Mouse (Mus musculus) c-Kit-negative CD71-positive TER-119-positive erythroid progenitor cells, embryonic 14.5 days (primary cell): ENCODE data around the gene Phpt1.
A peak's percentile ranks its signal among the peaks of the same experiment; 100 is the strongest.

ENCODE experiments used
- DNase-seq: peaks from one replicate; pipeline ENCODE4 v3.0.0-alpha.2; 2013; ENCODE audit warnings: low read depth, low spot score

Phpt1 gene

GRCm38 (mm10) chr2:25582466-25583119, 7.6 kb upstream of the Phpt1 start:
- DNase-seq: no peak

DNA sequence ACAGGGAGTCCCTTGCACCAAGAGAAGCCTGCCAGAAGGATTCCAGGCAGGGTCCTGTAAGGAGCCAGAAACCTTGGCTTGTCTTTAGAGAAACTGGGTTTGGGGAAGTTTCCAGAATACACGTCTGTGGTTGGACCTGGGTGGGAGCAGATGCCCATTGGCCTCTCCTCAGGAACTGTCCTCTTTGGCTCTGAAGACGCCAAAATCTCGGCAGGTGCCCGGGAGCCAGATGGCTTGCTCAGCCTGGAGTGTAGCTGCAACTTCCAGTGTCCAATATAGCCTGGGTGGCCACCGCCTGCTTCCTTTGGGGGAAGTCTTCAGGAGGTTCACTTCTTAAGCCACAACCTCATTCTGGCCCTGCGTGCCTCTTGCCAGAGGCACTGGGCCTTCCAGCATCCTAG, 6.9 kb upstream of the Phpt1 start:
- no peak for DNase-seq

DNA sequence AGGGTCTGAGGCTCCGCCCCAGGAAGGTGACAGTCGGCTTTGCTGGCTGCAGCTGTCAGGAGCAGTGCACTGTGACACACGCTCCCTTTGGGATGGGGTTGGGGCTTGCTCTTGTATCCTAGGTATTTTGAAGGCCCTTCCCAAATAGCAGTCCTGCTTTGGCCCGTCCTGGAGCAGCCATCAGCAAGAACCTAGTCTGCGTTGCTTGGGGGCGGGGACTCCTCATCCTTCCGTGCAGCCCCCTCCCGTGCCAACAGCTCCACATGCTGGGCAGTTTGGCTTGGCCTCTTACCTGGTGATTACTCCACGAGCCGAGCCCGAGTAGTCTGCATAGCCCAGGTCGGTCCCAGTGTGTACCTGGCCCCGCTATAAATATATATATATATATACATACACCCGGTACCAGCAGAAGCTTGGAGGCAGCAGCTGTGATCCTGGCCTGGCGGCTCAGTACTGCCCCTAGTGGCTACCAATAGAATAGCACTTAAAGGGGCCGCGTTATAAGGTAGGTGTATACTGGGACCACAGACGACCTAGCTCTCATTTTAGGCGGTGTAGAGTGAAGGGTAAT, 6.4 kb upstream of the Phpt1 start, which contains the start of gene Ajm1:
Gene Ajm1 (minus strand): TSS at position 464 of the 571 bp plus-strand sequence.
- peak; percentile 53 for DNase-seq

DNA sequence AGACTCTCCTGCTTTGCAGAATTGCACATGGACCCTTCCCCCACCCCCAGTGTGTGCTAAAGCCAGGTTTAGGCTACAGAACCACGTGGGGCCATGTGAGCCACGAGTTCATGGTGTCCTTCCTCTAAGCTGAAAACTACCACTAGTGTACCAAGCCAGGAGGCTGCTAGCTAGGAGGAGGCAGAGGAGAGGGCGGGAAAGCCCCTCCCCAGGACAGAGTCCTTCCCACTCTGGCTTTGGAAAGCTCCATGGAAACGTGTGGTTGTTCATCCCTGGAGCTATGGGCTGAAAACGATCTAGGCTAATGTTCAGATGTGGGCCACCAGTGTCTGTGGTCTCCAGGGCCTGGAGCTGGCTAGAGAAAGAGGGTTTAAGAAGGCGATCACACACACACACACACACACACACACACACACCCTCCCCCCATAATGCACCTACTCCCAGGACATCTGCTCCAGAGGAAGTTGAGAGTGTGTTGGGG, 5.6 kb upstream of the Phpt1 start:
- DNase-seq: no peak

DNA sequence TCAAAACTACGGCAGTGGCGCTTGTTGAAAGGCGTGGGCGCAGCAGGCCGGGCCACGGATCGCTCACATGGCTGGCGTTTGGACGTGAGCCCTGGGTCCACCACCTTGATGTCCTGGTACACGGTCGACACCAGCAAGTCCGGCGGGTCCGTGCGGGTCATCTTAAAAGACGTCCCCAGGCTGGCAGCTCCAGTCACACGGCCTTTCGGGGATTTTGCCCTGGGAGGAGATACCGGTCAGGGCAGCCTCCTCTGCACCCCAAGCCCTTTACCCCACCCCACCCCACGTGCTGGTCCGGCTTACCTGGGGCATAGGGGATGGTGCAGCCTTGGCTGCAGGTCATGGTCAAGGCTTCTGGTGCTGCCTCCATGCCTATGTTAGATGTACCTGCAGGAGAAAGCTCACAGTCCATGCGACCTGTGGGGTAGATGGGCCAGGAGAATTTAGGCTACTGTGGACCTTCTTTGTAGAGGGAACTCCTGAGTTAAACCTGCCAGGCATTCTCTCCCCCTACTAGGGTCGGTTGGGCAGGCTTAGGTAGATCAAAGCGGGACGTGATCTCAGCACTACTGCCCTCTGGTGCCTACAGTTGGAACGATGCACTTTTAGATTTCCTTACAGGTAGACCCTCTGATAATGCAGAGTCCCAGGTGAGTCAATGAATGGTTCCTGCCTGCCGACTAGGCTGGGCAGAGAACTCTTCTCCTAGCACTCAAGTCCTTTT, 4.9 kb upstream of the Phpt1 start:
- DNase-seq: no peak

- DNase-seq: no peak
Observed at GRCm38 (mm10) chr2:25578796-25579736, 4.0 kb upstream of the Phpt1 start.

GRCm38 (mm10) chr2:25577951-25578795, 3.1 kb upstream of the Phpt1 start:
- no peak for DNase-seq

- DNase-seq: no peak
Observed at GRCm38 (mm10) chr2:25576965-25577891, 2.2 kb upstream of the Phpt1 start.

DNA sequence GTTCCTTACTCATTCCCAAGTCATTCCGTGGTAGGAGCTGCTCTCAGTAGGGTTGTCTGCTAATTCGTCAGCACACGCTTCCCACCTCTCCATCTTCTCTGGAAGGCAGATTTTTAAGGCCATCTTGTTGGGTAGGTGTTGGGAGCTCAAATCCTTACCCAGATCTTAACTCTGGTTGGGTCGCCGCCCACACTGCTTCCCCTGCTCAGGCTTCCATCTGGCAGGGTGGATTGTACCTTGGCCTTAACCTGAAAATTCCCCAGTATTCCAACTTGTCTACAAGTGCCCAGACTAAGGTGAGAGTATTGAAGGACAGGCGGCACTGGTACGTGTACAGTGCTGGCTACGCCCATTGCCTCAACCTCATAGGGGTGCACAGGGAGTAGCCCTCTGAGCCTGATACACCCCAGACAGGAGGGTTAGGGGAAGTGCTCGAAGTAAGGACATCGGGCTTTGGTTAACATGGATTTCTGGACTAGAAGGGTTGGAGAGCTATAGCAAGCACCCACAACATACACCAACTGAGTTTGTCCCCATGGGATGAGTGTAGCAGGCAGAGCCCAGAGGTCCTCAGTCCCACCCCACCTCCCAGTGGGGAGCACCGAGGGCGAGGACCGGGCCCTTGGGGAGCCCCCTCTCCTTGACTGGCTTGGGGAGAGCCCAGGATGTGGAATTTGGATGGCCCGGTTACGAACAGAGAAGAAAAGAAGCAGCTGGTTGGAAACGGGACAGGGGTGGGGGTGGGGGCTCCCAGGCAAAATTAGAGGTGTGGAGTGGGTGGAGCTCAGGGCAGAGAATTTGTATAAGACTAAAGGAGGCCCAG, 1.2 kb upstream of the Phpt1 start:
- DNase-seq: no peak

DNA sequence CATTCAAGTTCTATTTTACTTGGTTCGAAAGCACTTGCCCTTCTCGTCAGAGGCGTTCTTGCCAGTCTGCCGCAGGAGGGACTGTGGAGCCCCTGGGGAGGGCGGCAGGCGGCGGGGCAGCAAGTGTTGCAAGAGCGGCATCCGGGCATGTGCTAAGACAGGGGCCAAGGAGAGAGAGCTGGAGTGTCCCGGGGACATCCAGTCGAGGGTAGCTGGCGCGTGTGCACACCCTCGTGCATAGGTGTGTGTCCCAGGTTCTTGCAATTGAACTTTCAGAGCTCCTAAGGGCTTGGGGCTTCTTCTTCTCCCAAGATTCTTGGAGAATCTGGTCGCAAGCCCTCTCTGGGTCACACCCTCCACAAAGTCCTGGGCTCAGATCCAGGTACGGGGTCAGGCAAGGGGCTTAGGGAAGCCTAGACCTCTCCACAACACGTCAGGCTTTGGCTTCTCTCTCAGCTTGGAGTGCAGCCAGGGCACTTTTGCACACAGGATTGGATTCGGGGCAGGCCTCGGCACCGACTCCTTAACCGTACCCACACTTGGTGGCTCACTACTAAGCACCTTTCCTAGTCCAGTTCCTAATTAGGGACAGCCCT, 506 bp upstream of the Phpt1 start:
- DNase-seq: no peak

GRCm38 (mm10) chr2:25574136-25574535, 888 bp downstream of the Phpt1 start:
- no peak for DNase-seq

- no peak for DNase-seq
Observed at GRCm38 (mm10) chr2:25573068-25573467, 2.0 kb downstream of the Phpt1 start.

DNA sequence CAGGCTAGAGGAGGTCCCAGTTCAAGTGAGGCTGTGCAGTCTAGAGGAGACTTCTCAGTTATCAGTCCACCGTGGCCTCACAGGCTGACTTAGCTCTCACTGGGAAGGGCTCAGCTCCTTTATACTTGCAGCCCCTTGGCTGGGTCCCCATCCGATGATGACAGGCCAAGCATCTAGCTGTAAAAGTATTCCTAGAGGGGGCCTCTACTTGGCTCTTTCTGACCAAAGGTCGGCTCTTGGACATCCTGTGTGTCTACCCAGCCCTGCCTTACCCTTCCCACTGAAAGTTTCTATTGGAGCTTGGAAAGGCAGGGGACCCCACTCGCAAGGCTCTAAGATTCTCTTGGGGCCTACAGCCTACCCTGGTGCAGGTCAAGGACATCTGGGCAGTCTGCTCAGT, 3.8 kb downstream of the Phpt1 start:
- DNase-seq: no peak

DNA sequence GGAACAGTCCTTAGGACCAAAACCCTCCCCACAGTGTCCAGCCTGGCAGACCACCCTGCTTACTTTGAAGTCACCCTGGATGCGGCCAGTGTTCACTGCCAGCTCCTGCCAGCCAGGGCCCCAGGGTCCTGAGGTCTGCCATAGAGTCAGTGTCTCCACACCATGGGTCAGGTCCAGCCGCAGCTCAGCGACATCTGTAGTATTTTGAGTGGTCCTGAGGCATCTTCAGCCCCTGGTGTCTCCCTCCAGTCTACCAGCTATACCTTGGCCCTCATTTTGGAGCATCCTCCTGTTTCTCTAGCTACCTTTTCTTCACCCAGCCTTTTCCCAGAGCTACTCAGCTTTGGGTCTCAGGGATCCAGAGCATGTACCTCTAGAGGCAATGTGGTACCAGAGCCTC, 5.7 kb downstream of the Phpt1 start:
- DNase-seq: no peak

- no peak for DNase-seq
Observed at GRCm38 (mm10) chr2:25568473-25569019, 6.5 kb downstream of the Phpt1 start.

DNA sequence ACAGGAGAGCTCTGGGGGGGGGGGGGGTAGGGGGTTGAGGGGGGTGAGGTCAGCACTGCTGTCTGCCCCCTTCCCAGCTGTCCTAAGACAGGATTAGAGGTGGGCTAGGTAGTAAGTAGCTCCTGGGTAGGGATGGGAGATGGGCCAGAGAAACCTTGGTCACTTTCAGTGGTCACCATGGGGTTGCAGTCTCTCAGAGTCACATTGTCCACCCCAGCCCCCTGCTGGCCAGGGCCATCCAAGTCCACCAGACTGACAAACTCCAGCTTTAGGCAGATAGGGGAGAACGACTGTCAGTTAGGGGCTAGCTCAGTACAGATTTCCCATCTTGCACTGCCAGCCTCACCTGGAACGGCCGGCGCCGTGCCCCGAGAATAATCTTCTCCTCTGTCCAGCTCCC, 8.5 kb downstream of the Phpt1 start:
- DNase-seq: no peak

DNA sequence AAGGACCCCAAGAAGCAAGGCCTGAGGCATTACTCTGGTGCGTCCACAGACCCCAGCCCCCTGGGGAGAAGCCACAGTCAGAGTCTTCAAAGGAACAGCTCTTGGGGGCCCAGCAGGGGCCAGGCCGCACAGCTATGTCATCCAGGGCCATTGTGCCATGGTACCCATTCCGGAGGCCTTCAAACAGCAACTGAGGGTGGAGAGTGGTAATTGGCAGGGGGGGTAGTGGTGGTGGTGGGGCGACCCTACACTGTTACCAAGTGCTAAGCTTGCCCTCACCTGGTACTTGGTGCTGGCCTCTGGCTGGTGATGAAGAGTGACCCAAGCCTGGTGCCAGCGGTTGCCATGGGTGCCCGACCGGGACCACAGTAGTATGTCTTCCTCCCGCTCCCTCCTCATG, 9.3 kb downstream of the Phpt1 start:
- no peak for DNase-seq

DNA sequence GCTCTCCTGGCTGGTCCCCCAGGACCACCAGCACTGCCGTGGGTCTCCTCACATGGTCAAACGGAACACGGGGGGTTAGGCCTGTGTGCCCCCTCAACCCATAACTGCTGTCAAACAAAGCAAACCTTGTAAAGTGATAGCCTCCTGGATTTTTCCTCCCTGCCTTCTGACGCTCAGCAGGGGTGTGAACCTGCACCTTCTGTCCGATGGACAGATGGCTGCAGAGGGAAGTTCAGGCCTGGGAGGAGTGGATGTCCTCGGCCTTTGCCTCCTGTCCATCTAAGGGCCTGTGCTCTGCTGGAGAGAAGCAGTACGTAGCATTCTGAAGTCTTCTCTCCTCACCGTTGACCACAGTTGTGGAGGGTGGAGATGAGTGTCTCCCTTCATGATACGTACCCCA, 13.1 kb downstream of the Phpt1 start:
- DNase-seq: no peak
